12 mouse cellular contexts compared by ENCODE assay signal in the genomic region with DNA sequence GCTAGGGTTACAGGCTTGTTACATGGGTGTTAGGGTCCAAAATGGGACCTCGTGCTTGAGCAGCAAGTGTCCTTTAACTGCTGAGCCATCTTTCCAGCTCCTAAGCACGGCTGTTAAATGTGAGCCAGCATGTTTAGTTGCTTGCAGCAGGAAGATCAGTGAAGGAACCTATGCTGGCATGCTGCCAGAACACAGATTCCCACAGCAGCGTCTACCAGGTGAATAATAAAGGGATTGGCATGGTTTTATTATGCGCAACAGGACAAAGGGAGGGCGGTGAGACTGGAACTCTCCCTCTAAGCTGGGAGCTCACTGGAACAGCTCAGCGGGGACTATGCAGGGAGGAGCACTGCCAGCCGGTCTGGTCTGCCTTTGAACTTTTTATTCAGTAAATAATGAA. TPM values are rescaled to one million over a fixed set of nuclear protein-coding genes. Genes with fewer than 3 reads are reported as not detected.
DNase-seq lines count a peak whose midpoint lies in the region; ATAC-seq and TF ChIP-seq lines count a peak whose summit lies in the region.
"Had no signal": no experiment of that assay in that cellular context is flagged by ENCODE, and none has a peak within 500 bp of the region (broad histone marks: within the 10 kb centered on the region; RNA-seq: fewer than 3 reads in every experiment).

No protein-coding gene starts in this region.

- no peak overlapping the region for H3K9ac ChIP-seq in kidney, embryonic 14.5 days (ENCODE audit: low read depth, low read length)
- H3K9ac ChIP-seq in hindbrain, postnatal 0 days (replicated peaks; ENCODE audit: low read length): no peak overlapping the region
- no peak overlapping the region for H3K9ac ChIP-seq in midbrain, postnatal 0 days (replicated peaks; ENCODE audit: low read length, poor library complexity, severe bottlenecking)
- H3K9ac ChIP-seq: liver, embryonic 12.5 days; stomach, embryonic 15.5 days had no signal

- no peak overlapping the region for H3K4me3 ChIP-seq in kidney, embryonic 14.5 days (ENCODE audit: low read length)
- no peak overlapping the region for H3K4me3 ChIP-seq in hindbrain, postnatal 0 days (ENCODE audit: low read length)
- no peak overlapping the region for H3K4me3 ChIP-seq in midbrain, postnatal 0 days (ENCODE audit: low read depth, low read length)
- H3K4me3 ChIP-seq: liver, embryonic 12.5 days; stomach, embryonic 15.5 days had no signal

- H3K4me2 ChIP-seq in kidney, embryonic 14.5 days (replicated peaks; ENCODE audit: low read depth, low read length): no peak overlapping the region
- no peak overlapping the region for H3K4me2 ChIP-seq in hindbrain, postnatal 0 days (ENCODE audit: low read depth, low read length)
- no peak overlapping the region for H3K4me2 ChIP-seq in midbrain, postnatal 0 days (ENCODE audit: low read depth, low read length, poor library complexity, severe bottlenecking)
- H3K4me2 ChIP-seq: liver, embryonic 12.5 days; stomach, embryonic 15.5 days had no signal

- no peak for TF ChIP-seq CTCF in hindbrain, postnatal 0 days (IDR thresholded peaks at IDR 0.05; ENCODE audit: low read depth)
- no peak for TF ChIP-seq CTCF in midbrain, postnatal 0 days (IDR thresholded peaks at IDR 0.05)

- no peaks in the 10 kb centered on the region for H3K36me3 ChIP-seq in kidney, embryonic 14.5 days (ENCODE audit: control insufficient read depth, insufficient read depth, low read length)
- H3K36me3 ChIP-seq in hindbrain, postnatal 0 days (ENCODE audit: insufficient read depth, low read length): no peaks in the 10 kb centered on the region
- H3K36me3 ChIP-seq in midbrain, postnatal 0 days (ENCODE audit: insufficient read depth, low read length): no peaks in the 10 kb centered on the region
- H3K36me3 ChIP-seq: G1E; liver, embryonic 12.5 days; stomach, embryonic 15.5 days had no signal

- WGBS in kidney, embryonic 14.5 days: 24% methylated on average over 7 of the region's 7 CpGs
- WGBS in hindbrain, postnatal 0 days: 16% methylated on average over 7 of the region's 7 CpGs
- 5% methylated on average over 7 of the region's 7 CpGs for WGBS in midbrain, postnatal 0 days

- DNase-seq in cerebellum, adult 9-10 months: peak; percentile 28
- DNase-seq in cerebellum, adult 11-12 months: no peak
- peak; percentile 11 for DNase-seq in kidney, postnatal 14 days
- DNase-seq in hindbrain, postnatal 0 days (ENCODE audit: low spot score): peak; percentile 61
- DNase-seq in midbrain, postnatal 0 days (ENCODE audit: low spot score): peak; percentile 67
- DNase-seq in thymus, postnatal 0 days (ENCODE audit: low spot score): no peak
- DNase-seq in adrenal gland, postnatal 36 days: no peak
- DNase-seq: kidney, postnatal 25 days had no signal

- no peaks in the 10 kb centered on the region for H3K4me1 ChIP-seq in kidney, embryonic 14.5 days (ENCODE audit: control insufficient read depth, insufficient read depth, low read length)
- no peaks in the 10 kb centered on the region for H3K4me1 ChIP-seq in hindbrain, postnatal 0 days (ENCODE audit: insufficient read depth, low read length)
- peaks cover 6% of the 10 kb centered on the region; the same call in 1 of the 2 replicates for H3K4me1 ChIP-seq in midbrain, postnatal 0 days (ENCODE audit: insufficient read depth, low read length)
- H3K4me1 ChIP-seq: liver, embryonic 12.5 days; stomach, embryonic 15.5 days had no signal

- H3K27me3 ChIP-seq in kidney, embryonic 14.5 days (ENCODE audit: control insufficient read depth, insufficient read depth, low read length): no peaks in the 10 kb centered on the region
- H3K27me3 ChIP-seq in hindbrain, postnatal 0 days (ENCODE audit: insufficient read depth, low read length): no peaks in the 10 kb centered on the region
- H3K27me3 ChIP-seq in midbrain, postnatal 0 days (ENCODE audit: insufficient read depth, low read length): no peaks in the 10 kb centered on the region
- H3K27me3 ChIP-seq: liver, embryonic 12.5 days; stomach, embryonic 15.5 days had no signal

- no peaks in the 10 kb centered on the region for H3K9me3 ChIP-seq in kidney, embryonic 14.5 days (ENCODE audit: control insufficient read depth, low read length)
- no peaks in the 10 kb centered on the region for H3K9me3 ChIP-seq in hindbrain, postnatal 0 days (ENCODE audit: low read length)
- no peaks in the 10 kb centered on the region for H3K9me3 ChIP-seq in midbrain, postnatal 0 days (ENCODE audit: low read length)
- H3K9me3 ChIP-seq: G1E; liver, embryonic 12.5 days; stomach, embryonic 15.5 days had no signal

- no peak overlapping the region for H3K27ac ChIP-seq in kidney, embryonic 14.5 days (ENCODE audit: low read depth, low read length)
- no peak overlapping the region for H3K27ac ChIP-seq in hindbrain, postnatal 0 days
- H3K27ac ChIP-seq in midbrain, postnatal 0 days (ENCODE audit: low read depth, low read length): no peak overlapping the region
- H3K27ac ChIP-seq: liver, embryonic 12.5 days; stomach, embryonic 15.5 days had no signal

- no peak for ATAC-seq in kidney, embryonic 14.5 days (ENCODE audit: low FRiP score, low TSS enrichment)
- ATAC-seq in hindbrain, postnatal 0 days: peak; percentile 62; the same call in 1 of the 2 replicates
- peak; percentile 34; the same call in 1 of the 2 replicates for ATAC-seq in midbrain, postnatal 0 days (ENCODE audit: low FRiP score)
- ATAC-seq: liver, embryonic 12.5 days had no signal

RNA-seq across cellular contexts. Expression of gene Srgap3, which starts 35.2 kb away (rescaled TPM):
- 4.6 and 6.9 TPM in 2 replicates for polyA plus RNA-seq in kidney, embryonic 14.5 days (2014; fragmentation: Nextera tagmentation; extraction: Ambion mirVana)
- 49.4 and 55.8 TPM in 2 replicates for total RNA-seq in hindbrain, postnatal 0 days (2014; rRNA removed)
- 20.6 and 23.7 TPM in 2 replicates for polyA plus RNA-seq in hindbrain, postnatal 0 days (2015; fragmentation: Nextera tagmentation; extraction: Ambion mirVana)
- 58.6 and 77.6 TPM in 2 replicates for total RNA-seq in midbrain, postnatal 0 days (2014; rRNA removed)
- 20.9 and 29.8 TPM in 2 replicates for polyA plus RNA-seq in midbrain, postnatal 0 days (2015; fragmentation: Nextera tagmentation; extraction: Ambion mirVana)
- 0.71 and 1.2 TPM in 2 replicates for polyA plus RNA-seq in thymus, postnatal 0 days (2015; fragmentation: Nextera tagmentation; extraction: Ambion mirVana)
- total RNA-seq in adrenal gland, postnatal 36 days (2021): 10 to 100 TPM; 17.1 to 26.3 TPM
- polyA plus RNA-seq: G1E had no signal

Comparison
In these comparisons a context has a peak if more than half of its experiments do, and no peak if none do; other contexts are left out.
1. DNase-seq: peak in cerebellum, adult 9-10 months (single experiment), kidney, postnatal 14 days (single experiment), hindbrain, postnatal 0 days (single experiment) and midbrain, postnatal 0 days (single experiment); none in cerebellum, adult 11-12 months (single experiment), thymus, postnatal 0 days (single experiment) and adrenal gland, postnatal 36 days (0 of 2).